Mouse (Mus musculus) heart, adult 18-20 months (tissue): ENCODE measurements around the gene Chrna4. TPM values are rescaled to one million over a fixed set of nuclear protein-coding genes. Genes with fewer than 3 reads are reported as not detected.

Experiments
- DNase-seq, 2 experiments: peaks; one replicate each; pipeline ENCODE4 v3.0.0; 2021 to 2022; ENCODE audit warnings: mixed read lengths in 1 of 2
- long read RNA-seq, 2 experiments: library from polyadenylated mRNA; stranded (forward); transcript quantifications; one replicate each; pipeline ENCODE4 v2.0.0; 2021
- total RNA-seq, 2 experiments: library from RNA; stranded (reverse); gene quantifications; 2 replicates each; pipeline ENCODE4 v1.2.3; 2021

The Chrna4 gene
- total RNA-seq: not detected
- long read RNA-seq, experiment 1: 0 reads
- long read RNA-seq, experiment 2: 0 reads

DNA sequence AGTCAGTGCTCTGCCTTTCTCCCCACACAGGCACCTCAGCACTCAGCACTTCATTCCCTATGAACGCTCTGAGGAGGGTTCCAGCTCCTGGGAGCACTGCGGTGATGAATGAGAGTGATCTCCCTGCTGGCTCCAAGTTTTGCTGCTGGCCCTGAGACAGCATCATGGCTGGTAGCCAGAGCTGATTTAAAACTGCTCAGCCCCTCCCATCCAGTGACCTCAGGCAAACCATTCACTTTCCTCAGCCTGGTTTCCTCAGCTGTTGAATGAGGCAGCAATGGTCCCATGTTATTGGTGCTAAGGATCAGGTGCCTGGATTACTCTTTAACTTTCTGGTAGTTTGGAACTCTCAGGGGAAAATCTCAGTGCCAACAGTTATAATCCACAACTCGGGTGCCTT, at the start of gene Chrna4:
Gene Chrna4 (minus strand): TSS at position 110 of the 400 bp plus-strand sequence.
- DNase-seq: no peak

DNA sequence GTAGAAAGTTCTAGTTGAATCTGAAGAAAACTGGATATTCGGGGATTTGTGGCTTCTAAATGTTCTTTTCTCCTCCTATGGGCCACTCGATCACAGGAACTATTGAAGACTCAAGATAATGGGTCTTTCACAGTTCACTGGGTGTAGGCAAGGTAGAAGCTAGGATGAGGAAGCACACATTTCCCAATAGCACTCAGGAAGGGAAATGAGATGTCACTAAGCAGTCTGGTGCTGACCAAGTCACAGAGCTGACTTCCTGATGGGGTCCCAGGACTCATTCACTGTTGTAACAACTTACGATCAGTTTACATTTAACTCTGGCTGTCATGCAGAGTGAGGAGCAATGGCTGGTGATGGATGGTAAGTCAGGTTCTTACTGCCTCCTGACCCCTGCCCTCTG, 46.8 kb upstream of the Chrna4 start:
- no peak for DNase-seq

DNA sequence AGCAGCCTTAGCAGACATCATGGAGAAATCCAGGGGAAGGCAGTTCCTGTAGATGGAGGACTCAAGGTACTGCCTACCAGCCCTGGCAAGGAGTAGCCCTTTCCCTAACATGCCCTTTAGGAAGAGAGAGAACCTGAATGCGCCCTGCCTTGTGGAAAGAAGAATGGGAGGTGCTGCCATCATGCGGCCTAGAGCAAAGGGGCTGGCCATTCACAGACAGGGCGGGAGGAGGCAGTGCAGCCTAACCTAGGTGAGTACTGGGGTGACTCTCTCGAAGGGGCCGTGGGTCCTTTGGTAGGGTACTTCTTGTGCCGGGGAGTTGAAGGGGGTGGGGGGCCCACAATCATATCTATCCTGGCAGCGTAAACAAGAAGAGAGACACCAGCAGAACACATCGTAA, 41.7 kb upstream of the Chrna4 start:
- no peak for DNase-seq

DNA sequence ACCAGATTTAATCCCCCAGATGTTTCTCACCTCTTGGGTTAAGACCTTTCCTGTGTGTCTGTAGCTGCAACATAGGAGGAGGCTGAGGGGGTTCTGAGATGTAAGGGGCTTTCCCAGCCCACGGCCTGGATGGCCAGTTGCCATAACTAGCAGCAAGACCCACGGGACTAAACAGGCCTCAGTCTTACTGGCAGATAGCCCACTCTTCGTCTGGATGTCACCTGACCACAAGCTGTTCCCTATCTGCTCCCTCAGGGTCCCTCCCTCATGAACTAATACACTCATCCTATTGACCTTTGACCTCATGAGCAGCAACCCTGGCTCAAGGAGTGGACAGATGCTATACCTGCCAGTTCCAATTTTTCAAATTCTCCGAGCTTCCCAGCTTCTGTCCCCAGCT, 40.6 kb upstream of the Chrna4 start:
- DNase-seq: no peak

DNA sequence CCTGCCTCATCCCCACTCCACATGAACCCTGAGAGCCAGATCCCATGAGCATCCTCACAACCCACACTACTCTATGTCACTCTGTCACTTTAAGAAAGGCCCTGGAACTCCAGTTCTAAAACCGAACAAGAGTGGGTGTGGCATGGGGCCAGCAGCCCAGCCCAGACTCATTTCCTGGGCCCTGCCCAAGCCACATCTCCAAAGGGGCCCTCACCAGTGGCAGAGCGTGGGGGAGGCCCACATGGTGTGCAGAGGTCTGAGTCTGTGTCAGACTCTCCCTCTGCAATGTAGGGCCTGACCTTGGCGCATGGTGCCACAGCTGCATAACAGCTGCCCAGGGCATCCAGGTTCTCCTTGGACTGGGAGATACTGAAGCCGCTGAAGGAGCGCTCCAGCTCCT, 37.5 kb upstream of the Chrna4 start:
- peak; percentile 9 to 11 for DNase-seq

DNA sequence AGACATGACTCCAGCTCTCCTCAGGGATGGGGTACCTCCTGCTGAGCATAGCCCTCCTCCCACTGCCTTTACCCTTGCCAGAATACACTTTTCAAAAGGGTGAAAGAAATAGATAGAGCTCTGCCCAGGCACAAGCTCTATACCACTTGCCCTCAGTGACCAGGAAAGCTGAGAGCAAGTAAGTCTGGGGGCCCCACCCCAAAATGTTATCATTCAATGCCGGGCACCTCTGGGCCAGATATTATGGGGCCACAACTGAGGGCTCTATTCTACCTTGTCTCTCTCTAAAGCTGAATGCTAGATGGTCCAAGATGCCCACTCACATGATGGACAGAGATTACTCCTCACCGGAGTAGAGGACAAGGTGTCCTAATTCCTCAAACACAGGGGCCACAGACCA, 36.2 kb upstream of the Chrna4 start:
- no peak for DNase-seq

DNA sequence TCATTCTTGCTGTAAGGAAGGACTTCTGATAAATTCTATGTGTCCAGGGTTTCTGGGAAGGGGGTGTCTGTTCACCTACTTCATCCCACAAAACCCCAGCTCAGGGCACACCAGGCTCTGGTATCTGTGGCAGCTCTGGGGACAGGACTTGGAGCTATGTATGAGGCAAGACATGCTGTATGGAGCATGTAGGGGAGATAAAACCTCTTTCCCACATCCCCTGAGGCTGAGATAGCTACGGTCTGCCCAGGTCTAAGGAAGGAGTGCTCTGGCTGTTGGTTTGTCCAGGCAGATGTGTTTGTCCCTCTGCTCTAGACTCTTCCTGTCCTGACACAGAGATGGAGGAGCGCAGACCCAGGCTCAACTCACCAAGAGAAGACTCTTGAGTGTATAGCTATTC, 35.6 kb upstream of the Chrna4 start:
- DNase-seq: no peak

DNA sequence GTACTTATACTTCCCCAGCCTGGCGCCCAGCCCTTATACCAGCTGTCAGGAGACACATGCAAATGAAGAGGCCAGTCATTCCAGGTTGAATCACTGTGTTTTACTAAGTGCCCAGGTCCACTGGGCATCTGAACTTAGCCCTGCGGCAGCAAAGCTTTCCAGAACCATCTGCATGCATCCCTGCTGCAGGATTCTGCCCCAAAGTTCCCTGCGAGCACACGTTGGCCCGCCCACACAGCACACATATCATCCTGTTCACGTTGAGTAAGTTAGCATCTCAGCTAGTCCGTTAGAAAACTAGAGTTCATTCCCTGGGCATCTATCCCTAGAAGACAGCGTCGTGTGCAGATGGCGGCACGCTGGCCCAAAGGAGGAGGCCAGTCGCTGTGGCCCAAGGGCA, 32.2 kb upstream of the Chrna4 start:
- no peak for DNase-seq

DNA sequence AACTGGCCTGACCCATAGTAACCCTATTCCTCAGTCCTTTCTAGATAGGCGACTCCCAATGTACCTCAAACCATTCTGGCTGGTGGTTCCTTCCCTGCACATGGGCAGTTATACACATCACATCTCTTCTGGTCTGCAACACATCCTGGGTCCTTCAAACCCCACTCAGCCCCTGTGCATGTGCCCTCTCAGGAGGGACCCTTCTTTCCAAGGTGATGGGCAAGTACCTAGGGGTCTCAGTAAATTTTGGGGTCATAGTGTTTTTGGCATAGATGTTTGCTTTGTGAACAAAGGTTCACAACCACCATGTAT, 29.0 kb upstream of the Chrna4 start:
- no peak for DNase-seq

DNA sequence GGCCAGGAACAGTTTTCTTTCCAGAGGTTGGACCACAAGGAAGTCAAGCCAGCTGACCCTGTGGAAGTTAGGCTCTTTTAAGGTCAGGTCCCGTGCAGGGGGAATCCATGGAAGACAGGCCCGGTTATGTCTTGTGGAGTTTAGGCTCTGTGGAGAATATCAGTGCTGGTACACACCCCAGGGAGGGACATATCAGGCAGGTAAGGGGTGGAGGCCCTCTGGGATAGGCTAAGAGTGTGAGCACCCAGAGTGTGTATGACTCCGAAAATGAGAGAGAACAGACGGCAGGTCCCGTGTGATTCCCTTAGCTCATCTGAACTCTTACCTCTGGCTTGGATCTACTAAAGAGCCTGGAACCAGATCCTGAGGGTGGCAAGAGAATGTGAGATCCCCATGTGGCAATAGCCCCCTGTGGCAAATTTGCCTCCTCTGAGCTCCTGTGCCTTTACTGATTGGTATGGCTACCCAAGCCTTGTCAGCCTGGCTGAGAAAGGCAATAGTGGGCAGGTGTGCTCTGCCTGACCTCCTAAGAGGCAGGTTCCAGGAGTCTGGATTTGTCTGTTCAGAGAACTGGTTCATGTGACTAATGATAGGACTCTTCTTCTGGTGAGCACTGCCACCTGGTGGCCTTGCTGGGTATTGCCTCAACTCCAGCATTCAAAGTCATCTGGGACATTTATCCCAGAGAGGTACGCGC, 28.5 kb upstream of the Chrna4 start:
- peak; percentile 63 to 90 for DNase-seq

DNA sequence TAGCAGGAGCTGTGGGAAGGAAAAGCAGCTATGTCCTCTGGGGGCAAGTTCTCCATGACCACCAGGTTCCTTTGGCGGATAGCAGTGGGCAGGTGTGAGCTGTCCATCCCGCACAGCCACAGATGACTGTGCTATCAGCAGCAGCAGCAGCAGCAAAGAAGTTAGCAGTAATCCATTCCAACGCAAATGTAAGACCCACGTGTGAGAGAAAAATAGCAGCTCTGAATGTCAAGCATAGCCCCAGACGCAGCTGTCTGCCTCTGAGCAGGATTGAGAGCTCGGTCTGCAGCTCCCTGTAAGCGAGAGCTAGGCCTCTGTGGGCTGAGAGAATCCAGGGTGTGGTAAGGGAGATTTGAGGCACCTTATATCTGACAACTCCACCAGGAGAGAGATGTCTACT, 26.8 kb upstream of the Chrna4 start:
- DNase-seq: no peak

DNA sequence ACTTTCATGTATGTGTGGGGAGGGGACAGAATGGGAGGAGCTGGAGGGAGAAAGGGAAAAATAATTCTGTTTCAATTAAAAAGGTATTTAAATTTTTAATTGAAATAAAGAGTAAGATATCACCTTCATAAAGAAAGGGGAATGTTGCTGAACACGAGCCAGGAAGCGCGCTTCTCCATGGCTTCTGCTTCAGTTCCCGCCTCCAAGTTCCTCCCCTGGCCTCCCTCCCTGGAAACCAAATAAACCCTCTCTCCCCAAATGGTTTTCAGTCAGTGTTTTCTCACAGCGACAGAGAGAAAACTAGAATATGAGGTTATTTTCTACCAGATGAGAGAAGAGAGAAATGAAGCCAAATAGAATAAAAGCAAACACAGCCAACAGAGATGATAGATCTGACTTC, 25.2 kb upstream of the Chrna4 start:
- no peak for DNase-seq

DNA sequence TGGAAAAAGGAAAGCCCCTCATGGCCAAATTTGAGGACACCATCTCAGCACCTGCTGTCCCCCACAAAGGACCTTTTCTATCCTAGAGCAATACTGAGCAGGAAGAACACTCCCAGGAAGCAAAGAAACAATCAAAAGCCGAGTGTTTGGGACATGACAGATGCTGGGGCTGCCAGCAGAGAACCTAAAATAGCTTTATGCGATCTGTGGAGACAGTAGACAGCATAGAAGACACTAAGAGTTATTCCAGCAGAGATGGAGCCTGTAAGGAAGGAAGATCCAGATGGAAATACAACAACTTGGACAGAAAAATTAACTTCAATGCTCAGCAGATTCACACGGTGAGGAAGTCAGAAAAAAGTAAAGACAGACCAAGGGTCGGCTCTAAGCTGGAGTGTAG, 22.5 kb upstream of the Chrna4 start:
- no peak for DNase-seq

DNA sequence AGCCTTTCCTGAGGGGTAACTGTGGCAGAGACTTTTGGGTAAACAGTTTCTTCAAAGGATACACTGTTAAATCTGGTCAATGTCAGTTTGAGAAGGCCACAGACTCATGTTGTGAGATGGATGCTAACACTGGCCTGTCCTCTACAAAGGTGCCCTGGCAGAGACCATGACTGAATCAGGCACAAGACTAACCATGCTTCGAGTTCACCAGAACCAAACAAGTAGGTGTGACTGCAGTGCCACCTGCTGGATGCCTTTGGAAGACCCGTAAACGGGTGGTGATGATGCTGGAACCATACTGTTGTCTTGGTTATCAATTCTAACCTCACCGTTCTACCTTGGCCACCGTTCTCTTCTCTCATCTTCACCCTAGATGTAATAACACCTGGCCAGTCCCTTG, 16.8 kb upstream of the Chrna4 start:
- peak; percentile 44 to 85 for DNase-seq

DNA sequence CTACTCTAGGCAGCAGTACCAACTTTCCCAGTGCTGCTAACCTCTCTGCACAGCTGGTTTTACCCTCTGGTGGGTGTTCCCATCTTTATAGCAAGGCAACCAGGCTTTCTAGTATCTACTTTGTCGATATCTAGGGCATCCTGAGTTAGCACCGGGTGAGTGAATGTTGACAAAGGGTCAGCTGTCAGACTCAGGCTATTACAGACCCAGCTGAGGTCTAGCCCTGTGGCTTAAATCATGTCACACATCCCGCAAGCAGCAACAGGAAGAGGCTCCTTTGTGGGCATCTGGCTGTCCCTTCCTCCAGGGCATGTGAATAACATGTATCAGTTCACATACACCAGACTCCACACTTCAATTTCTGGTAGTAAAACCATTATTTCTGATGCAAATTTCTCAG, 14.8 kb upstream of the Chrna4 start:
- DNase-seq: no peak

DNA sequence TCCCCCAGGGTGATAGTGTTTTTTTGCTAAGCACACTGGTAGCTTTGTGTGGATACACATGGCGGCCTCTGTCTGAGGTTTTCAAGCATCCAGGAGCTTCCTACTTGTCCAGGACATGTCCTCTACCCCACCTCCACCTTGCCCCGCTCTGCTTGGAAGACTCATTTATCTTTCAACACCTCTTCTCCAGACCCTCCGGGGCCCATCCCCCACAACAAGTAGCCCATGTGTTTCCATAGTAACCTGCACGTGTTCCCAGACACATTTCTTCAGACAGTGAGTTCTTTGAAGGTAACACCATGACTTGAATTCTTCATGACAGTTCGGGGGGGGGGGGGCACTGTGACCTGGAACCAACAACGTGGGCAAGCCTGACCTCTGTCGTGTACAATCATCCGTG, 14.0 kb upstream of the Chrna4 start:
- no peak for DNase-seq

DNA sequence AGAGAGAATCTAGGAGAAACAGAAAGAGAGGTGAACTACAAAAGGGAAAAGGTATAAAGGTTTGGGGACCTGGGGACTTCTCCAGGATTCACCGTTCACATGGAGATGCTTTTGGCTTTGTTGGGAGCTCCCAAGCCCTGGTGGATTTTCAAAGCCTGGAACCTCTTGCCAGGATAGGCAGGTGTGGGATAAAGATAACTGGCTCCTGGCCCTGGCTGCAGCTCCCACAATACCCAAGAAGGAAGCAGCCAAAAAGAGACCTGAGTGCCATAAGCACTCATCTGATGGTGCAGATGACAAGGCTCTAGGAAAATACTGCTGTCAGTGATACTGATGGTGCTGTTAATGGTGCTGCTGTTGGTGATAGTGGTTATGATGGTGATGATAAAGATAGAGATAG, 8.8 kb upstream of the Chrna4 start:
- no peak for DNase-seq

DNA sequence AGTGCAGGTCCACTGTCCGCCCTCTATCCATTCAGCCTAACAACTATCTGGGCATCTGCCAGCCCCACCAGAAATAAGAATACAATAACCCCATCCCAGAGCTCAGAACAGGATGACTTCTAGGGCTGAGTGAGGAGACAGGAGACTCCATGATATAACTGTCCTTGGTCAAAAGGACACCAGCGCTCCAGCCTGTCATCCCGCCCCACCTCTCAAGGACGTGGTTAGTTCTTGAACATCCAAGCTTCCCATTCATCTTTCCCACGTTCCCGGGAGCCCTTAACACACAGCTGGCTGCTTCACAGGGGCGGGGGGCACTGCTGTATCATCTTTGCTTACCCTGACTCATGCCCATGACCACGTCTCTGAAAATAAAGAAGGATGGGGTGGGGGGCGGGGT, 5.6 kb upstream of the Chrna4 start:
- DNase-seq: no peak

DNA sequence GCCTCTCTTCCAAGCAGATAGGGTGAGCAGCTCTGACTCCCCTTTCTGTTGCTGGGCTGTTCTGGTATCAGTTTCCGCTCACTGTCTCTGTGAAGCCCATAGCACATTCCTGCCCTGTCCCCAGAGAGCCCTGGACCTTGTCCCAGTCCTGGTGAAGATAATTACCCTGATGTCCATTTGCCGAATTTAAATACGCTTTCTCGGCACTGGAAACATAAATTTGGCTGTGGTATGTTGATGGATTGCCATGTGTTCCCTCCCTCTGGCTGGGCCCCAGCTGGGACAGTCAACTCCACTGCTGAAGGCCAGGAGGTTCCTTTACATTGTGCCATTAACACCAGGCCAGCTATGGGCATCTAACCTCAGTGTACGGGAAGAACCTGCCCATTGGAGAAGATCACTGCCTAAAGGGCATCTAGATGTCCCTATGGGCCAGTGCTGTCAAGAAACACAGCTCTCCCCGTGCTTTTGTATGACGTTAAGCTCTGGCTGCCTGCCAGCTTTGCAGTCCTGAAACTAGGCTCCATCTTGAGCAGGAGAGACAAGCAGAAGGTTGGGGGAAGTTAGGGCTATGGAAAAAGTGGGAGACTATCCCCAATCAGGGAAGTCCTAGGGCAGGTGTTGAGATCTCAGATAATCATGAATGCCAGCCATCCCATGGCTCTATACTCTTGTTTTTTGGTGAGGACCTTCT, 5.1 kb upstream of the Chrna4 start:
- no peak for DNase-seq

DNA sequence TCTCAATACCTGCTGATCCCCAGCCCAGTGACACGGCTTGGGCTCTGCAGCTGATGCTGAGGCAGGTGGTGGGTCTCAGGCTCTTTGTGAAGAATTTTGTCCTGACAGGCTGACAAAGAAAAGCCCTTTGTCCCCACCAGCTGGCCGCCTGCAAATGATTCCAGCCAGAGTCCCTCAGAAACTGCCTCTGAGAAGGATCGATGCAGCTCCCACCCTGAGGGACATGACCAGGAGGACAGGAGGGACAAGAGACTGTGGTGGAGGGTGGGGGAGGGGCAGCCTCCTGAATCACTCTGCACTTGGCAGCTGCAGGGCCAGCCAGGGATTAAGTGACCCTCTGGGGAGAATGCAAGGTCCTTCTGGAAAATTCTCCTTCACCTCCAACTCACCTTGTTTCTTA, 655 bp upstream of the Chrna4 start:
- DNase-seq: no peak

DNA sequence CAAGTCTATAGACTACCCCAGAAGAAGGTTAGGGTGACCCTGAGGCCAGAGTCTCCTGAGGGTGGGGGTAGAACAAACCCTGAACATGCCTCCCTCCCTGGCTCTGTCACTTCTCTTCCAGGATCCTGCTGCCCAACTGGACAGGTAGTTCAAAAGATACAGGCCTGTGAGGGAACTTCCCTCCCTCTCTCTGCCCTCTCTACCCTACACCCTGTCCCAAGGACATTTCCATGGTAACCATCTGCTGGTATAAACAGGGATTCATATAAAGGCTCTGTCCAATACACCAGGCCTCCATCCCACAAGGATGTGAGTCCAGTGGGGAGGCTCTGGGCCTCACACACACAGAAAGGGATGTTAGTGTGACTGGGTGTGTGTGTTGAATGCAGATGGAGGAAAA, 970 bp downstream of the Chrna4 start:
- no peak for DNase-seq

DNA sequence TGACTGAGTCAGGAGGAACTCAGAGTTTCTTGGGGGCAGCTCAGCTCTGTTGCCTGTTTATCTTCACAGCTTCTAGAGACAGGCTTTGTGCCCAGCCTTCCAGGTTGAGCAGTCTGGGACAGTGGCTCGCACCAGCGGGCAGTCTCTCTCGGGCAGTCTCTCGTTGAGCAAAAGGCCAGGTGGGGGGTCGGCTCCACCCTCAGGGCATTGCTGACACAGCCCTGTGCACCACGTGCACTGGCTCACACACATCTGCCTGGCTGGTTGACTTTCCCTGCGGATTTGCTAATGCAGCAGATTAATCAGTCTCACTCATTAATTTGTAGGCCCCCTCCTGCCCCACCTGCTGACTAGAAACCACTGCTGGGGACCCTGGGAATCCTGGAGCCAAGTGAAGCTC, 1.4 kb downstream of the Chrna4 start:
- DNase-seq: no peak

DNA sequence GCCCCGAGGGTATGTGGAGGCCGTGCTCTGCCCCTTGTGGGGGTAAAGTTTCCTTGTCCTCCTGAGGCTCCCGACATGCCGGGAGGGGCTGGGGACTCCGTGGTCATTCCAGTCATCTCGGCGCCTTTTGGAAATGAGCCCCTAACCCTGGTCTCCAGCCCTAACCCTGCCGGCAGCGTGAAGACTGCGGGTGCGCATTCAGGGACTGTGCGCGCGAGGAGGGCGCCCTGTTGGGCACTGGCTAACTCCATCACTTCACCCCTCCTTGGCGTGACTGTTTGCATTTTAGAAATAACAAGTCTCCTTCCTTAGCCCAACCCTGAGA, 4.0 kb downstream of the Chrna4 start:
- DNase-seq: no peak

DNA sequence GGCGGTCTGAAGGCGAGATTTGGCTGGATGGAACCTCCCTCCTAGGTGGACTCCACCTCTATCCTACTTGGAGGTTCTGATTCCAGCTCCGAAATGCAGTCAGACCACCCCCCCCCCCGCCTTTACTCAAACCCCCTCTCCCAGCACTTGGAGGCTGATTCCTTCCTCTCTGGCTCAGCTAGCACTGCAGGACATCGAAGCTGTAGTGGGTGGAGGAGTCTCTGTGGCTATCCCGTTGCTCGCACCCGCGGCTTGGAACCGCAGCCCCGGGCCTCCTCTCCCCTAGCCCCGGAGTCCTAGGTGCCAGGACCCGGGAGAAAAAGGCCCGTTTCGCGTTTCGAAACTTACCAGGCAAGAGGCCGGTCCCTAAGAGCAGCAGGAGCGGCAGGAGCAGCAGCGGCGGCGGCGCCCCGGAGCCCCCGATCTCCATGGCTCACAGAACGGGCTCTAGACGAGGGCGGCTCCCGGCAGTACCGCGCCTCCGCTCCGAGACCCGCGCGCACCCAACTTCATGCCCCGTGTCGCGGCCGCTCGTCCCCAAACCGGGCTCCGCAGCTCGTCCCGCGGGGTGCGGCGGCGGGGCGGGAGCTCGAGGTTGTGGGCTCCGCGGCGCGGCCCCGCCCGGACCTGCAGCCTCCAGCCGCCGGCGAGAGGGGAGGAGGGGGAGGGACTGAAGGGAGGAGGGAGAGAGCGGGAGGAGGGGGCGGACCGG, 4.5 kb downstream of the Chrna4 start:
- no peak for DNase-seq
